Mouse (Mus musculus) intestine, embryonic 15.5 days (tissue): ENCODE measurements around the gene Padi3. TPM values are rescaled to one million over a fixed set of nuclear protein-coding genes. Genes with fewer than 3 reads are reported as not detected.

ENCODE experiments used
- ATAC-seq: fragments of 200-750 bp; cut with Nextera tagmentation; 2 replicates; pipeline ENCODE4 v1.8.0; 2017; ENCODE audit warnings: moderate TSS enrichment, moderate library complexity
- H3K27ac ChIP-seq: fragments of 300-500 bp; sonication (generic); 2 replicates; pipeline ENCODE4 v1.5.1; 2015; ENCODE audit warnings: mild to moderate bottlenecking, inconsistent platforms
- H3K27me3 ChIP-seq: fragments of 300-500 bp; sonication (generic); replicated peaks from 2 replicates; pipeline ENCODE4 v1.6.1; 2015; ENCODE audit warnings: inconsistent platforms
- H3K36me3 ChIP-seq: fragments of 300-500 bp; sonication (generic); 2 replicates; pipeline ENCODE4 v1.6.1; 2015; ENCODE audit warnings: inconsistent platforms
- H3K4me1 ChIP-seq: fragments of 300-500 bp; sonication (generic); replicated peaks from 2 replicates; pipeline ENCODE4 v1.6.1; 2015; ENCODE audit warnings: inconsistent platforms
- H3K4me2 ChIP-seq: fragments of 300-500 bp; sonication (generic); replicated peaks from 2 replicates; pipeline ENCODE4 v1.6.1; 2015; ENCODE audit warnings: mild to moderate bottlenecking, inconsistent platforms
- H3K4me3 ChIP-seq: fragments of 300-500 bp; sonication (generic); replicated peaks from 2 replicates; pipeline ENCODE4 v1.5.1; 2015; ENCODE audit warnings: inconsistent platforms
- H3K9ac ChIP-seq: fragments of 300-500 bp; sonication (generic); 2 replicates; pipeline ENCODE4 v1.6.1; 2015; ENCODE audit warnings: inconsistent platforms
- H3K9me3 ChIP-seq: fragments of 300-500 bp; sonication (generic); 2 replicates; pipeline ENCODE4 v1.6.1; 2016; ENCODE audit warnings: inconsistent platforms
- WGBS: fragments of 180-500 bp; shearing (Covaris S2); methylation state at CpG from one replicate; pipeline ENCODE4 v1.1.7; 2015; 5-methylcytosine and 5-hydroxymethylcytosine counted together
- polyA plus RNA-seq: library from polyadenylated mRNA; unstranded; fragments of >200 nt; fragmentation: Nextera tagmentation; extraction: Ambion mirVana; gene quantifications from 2 replicates; pipeline ENCODE4 v1.2.1, GENCODE M21; 2015

Gene Padi3
- polyA plus RNA-seq, 1 experiment from 2014 or later = 0.40 TPM

GRCm38 (mm10) chr4:140814241-140815225 is 4.1 kb upstream of the Padi3 start:
- no peaks in the 10 kb centered on the region for H3K9me3 ChIP-seq
- H3K36me3 ChIP-seq = no peaks in the 10 kb centered on the region
- peaks cover 26% of the 10 kb centered on the region for H3K4me1 ChIP-seq
- WGBS = 26% methylated on average over 36 of the region's 36 CpGs
- peak overlapping the region; percentile 67 for H3K4me2 ChIP-seq
- no peak overlapping the region for H3K27ac ChIP-seq
- ATAC-seq = peak; percentile 57
- no peaks in the 10 kb centered on the region for H3K27me3 ChIP-seq
- peak overlapping the region; percentile 35 for H3K4me3 ChIP-seq
- H3K9ac ChIP-seq = no peak overlapping the region

- Histone ChIP-seq H3K36me3 (no peaks in the 10 kb centered on the region), H3K4me2 (peak overlapping the region; percentile 67), H3K9ac (no peak overlapping the region), H3K27me3 (no peaks in the 10 kb centered on the region; the same call in 1 of the 2 replicates), H3K27ac (no peak overlapping the region), H3K4me3 (peak overlapping the region; percentile 35), H3K4me1 (peaks cover 26% of the 10 kb centered on the region), H3K9me3 (no peaks in the 10 kb centered on the region)
- ATAC-seq = no peak
- WGBS = 24% methylated on average over 13 of the region's 13 CpGs
Measured at GRCm38 (mm10) chr4:140813358-140814185, 3.1 kb upstream of the Padi3 start.

- 22% methylated on average over 11 of the region's 14 CpGs for WGBS
- no peak overlapping the region for H3K27ac ChIP-seq
- no peaks in the 10 kb centered on the region for H3K36me3 ChIP-seq
- ATAC-seq = peak; percentile 50
- H3K9me3 ChIP-seq = no peaks in the 10 kb centered on the region
- no peak overlapping the region for H3K4me3 ChIP-seq
- no peaks in the 10 kb centered on the region; the same call in 1 of the 2 replicates for H3K27me3 ChIP-seq
- peaks cover 26% of the 10 kb centered on the region for H3K4me1 ChIP-seq
- H3K9ac ChIP-seq = no peak overlapping the region
- H3K4me2 ChIP-seq = no peak overlapping the region
Measured at GRCm38 (mm10) chr4:140812609-140813008, 2.2 kb upstream of the Padi3 start.

GRCm38 (mm10) chr4:140812191-140812590 is 1.7 kb upstream of the Padi3 start:
- no peak for ATAC-seq
- H3K36me3 ChIP-seq = no peaks in the 10 kb centered on the region
- no peaks in the 10 kb centered on the region; the same call in 1 of the 2 replicates for H3K27me3 ChIP-seq
- no peaks in the 10 kb centered on the region for H3K9me3 ChIP-seq
- 52% methylated on average over 8 of the region's 8 CpGs for WGBS
- H3K27ac ChIP-seq = no peak overlapping the region
- peaks cover 26% of the 10 kb centered on the region for H3K4me1 ChIP-seq
- no peak overlapping the region for H3K4me2 ChIP-seq
- H3K4me3 ChIP-seq = no peak overlapping the region
- no peak overlapping the region for H3K9ac ChIP-seq

GRCm38 (mm10) chr4:140809118-140809517 is 1.3 kb downstream of the Padi3 start:
- Histone ChIP-seq H3K9ac (no peak overlapping the region), H3K4me2 (no peak overlapping the region), H3K27me3 (no peaks in the 10 kb centered on the region; the same call in 1 of the 2 replicates), H3K36me3 (no peaks in the 10 kb centered on the region), H3K4me3 (no peak overlapping the region), H3K27ac (no peak overlapping the region), H3K9me3 (no peaks in the 10 kb centered on the region), H3K4me1 (peaks cover 15% of the 10 kb centered on the region; the same call in 1 of the 2 replicates)
- 72% methylated on average over 8 of the region's 8 CpGs for WGBS
- ATAC-seq = no peak

GRCm38 (mm10) chr4:140804601-140805000 is 5.8 kb downstream of the Padi3 start:
- ATAC-seq = no peak
- H3K36me3 ChIP-seq = no peaks in the 10 kb centered on the region
- H3K27ac ChIP-seq = no peak overlapping the region
- H3K27me3 ChIP-seq = no peaks in the 10 kb centered on the region; the same call in 1 of the 2 replicates
- H3K9ac ChIP-seq = no peak overlapping the region
- H3K4me2 ChIP-seq = no peak overlapping the region
- no peaks in the 10 kb centered on the region for H3K9me3 ChIP-seq
- no peaks in the 10 kb centered on the region for H3K4me1 ChIP-seq
- H3K4me3 ChIP-seq = no peak overlapping the region
- WGBS = 68% methylated on average over 9 of the region's 9 CpGs

GRCm38 (mm10) chr4:140801364-140801763 is 9.1 kb downstream of the Padi3 start:
- Histone ChIP-seq H3K4me1 (no peaks in the 10 kb centered on the region), H3K27ac (no peak overlapping the region), H3K9ac (no peak overlapping the region), H3K4me3 (no peak overlapping the region), H3K36me3 (no peaks in the 10 kb centered on the region), H3K9me3 (no peaks in the 10 kb centered on the region), H3K4me2 (no peak overlapping the region), H3K27me3 (no peaks in the 10 kb centered on the region)
- WGBS = 59% methylated on average over 3 of the region's 3 CpGs
- ATAC-seq = peak; percentile 71

GRCm38 (mm10) chr4:140796786-140797185 is 13.7 kb downstream of the Padi3 start:
- WGBS = 79% methylated on average over 3 of the region's 3 CpGs
- H3K9ac ChIP-seq = no peak overlapping the region

GRCm38 (mm10) chr4:140794678-140795077 is 15.8 kb downstream of the Padi3 start:
- no peaks in the 10 kb centered on the region for H3K36me3 ChIP-seq
- H3K27ac ChIP-seq = no peak overlapping the region
- no peak overlapping the region for H3K4me3 ChIP-seq
- no peaks in the 10 kb centered on the region for H3K9me3 ChIP-seq
- no peak for ATAC-seq
- H3K9ac ChIP-seq = no peak overlapping the region
- peaks cover 7% of the 10 kb centered on the region; the same call in 1 of the 2 replicates for H3K4me1 ChIP-seq
- H3K4me2 ChIP-seq = no peak overlapping the region
- WGBS = 77% methylated on average over 9 of the region's 9 CpGs
- H3K27me3 ChIP-seq = no peaks in the 10 kb centered on the region

More at GRCm38 (mm10) chr4:140796786-140797185, 13.7 kb downstream of the Padi3 start:
- Histone ChIP-seq H3K4me2 (no peak overlapping the region), H3K36me3 (no peaks in the 10 kb centered on the region), H3K4me1 (no peaks in the 10 kb centered on the region; the same call in 1 of the 2 replicates), H3K9me3 (no peaks in the 10 kb centered on the region), H3K27ac (no peak overlapping the region), H3K27me3 (no peaks in the 10 kb centered on the region), H3K4me3 (no peak overlapping the region)
- no peak for ATAC-seq

GRCm38 (mm10) chr4:140793795-140794194 is 16.7 kb downstream of the Padi3 start:
- 67% methylated on average over 9 of the region's 9 CpGs for WGBS

GRCm38 (mm10) chr4:140792584-140792983 is 17.9 kb downstream of the Padi3 start:
- Histone ChIP-seq H3K4me2 (no peak overlapping the region; the same call in 1 of the 2 replicates), H3K4me3 (no peak overlapping the region), H3K27me3 (no peaks in the 10 kb centered on the region), H3K4me1 (peaks cover 8% of the 10 kb centered on the region; the same call in 1 of the 2 replicates), H3K36me3 (no peaks in the 10 kb centered on the region), H3K9me3 (no peaks in the 10 kb centered on the region), H3K9ac (no peak overlapping the region), H3K27ac (no peak overlapping the region)
- WGBS = 64% methylated on average over 7 of the region's 7 CpGs
- ATAC-seq = peak; percentile 81

More at GRCm38 (mm10) chr4:140793795-140794194, 16.7 kb downstream of the Padi3 start:
- Histone ChIP-seq H3K36me3 (no peaks in the 10 kb centered on the region), H3K4me3 (no peak overlapping the region), H3K9ac (no peak overlapping the region), H3K27me3 (no peaks in the 10 kb centered on the region), H3K9me3 (no peaks in the 10 kb centered on the region), H3K27ac (no peak overlapping the region), H3K4me1 (peaks cover 8% of the 10 kb centered on the region; the same call in 1 of the 2 replicates), H3K4me2 (no peak overlapping the region)
- no peak for ATAC-seq

GRCm38 (mm10) chr4:140791071-140791470 is 19.4 kb downstream of the Padi3 start:
- H3K9ac ChIP-seq = no peak overlapping the region
- ATAC-seq = no peak
- H3K9me3 ChIP-seq = no peaks in the 10 kb centered on the region
- no peaks in the 10 kb centered on the region for H3K27me3 ChIP-seq
- H3K36me3 ChIP-seq = no peaks in the 10 kb centered on the region
- WGBS = 84% methylated on average over 16 of the region's 16 CpGs
- H3K4me3 ChIP-seq = no peak overlapping the region
- H3K4me2 ChIP-seq = no peak overlapping the region
- H3K4me1 ChIP-seq = peaks cover 8% of the 10 kb centered on the region; the same call in 1 of the 2 replicates
- no peak overlapping the region for H3K27ac ChIP-seq
